Mouse (Mus musculus) kidney, adult 11 months (tissue): ENCODE measurements around the gene Psmg3.

Experiments used
- DNase-seq: peaks from one replicate; pipeline ENCODE4 v3.0.0; 2022

Gene Psmg3

GRCm38 (mm10) chr5:139813963-139814381, 12.7 kb downstream of the Psmg3 start:
- peak; percentile 96 for DNase-seq

GRCm38 (mm10) chr5:139813126-139813490, 13.6 kb downstream of the Psmg3 start:
- DNase-seq, result no peak

GRCm38 (mm10) chr5:139812398-139813125, 14.1 kb downstream of the Psmg3 start:
- DNase-seq, result no peak

- peak; percentile 74 for DNase-seq
Observed at GRCm38 (mm10) chr5:139811677-139812397, 14.8 kb downstream of the Psmg3 start.

GRCm38 (mm10) chr5:139809397-139809796, 17.3 kb downstream of the Psmg3 start:
- peak; percentile 10 for DNase-seq

GRCm38 (mm10) chr5:139805924-139806323, 20.8 kb downstream of the Psmg3 start:
- DNase-seq, result peak; percentile 5

GRCm38 (mm10) chr5:139804573-139805111, 22.0 kb downstream of the Psmg3 start:
- peak; percentile 6 for DNase-seq

- no peak for DNase-seq
Observed at GRCm38 (mm10) chr5:139804107-139804551, 22.6 kb downstream of the Psmg3 start.

GRCm38 (mm10) chr5:139803601-139804102, 23.0 kb downstream of the Psmg3 start:
- DNase-seq, result peak; percentile 90

- no peak for DNase-seq
Observed at GRCm38 (mm10) chr5:139803165-139803564, 23.5 kb downstream of the Psmg3 start.

GRCm38 (mm10) chr5:139801880-139802279, 24.8 kb downstream of the Psmg3 start:
- no peak for DNase-seq

GRCm38 (mm10) chr5:139801231-139801630, 25.5 kb downstream of the Psmg3 start:
- DNase-seq, result no peak

GRCm38 (mm10) chr5:139799801-139800590, 26.7 kb downstream of the Psmg3 start:
- DNase-seq, result peak; percentile 12

- DNase-seq, result peak; percentile 2
Observed at GRCm38 (mm10) chr5:139799041-139799440, 27.6 kb downstream of the Psmg3 start.

- DNase-seq, result peak; percentile 3
Observed at GRCm38 (mm10) chr5:139798168-139798900, 28.4 kb downstream of the Psmg3 start.

GRCm38 (mm10) chr5:139797473-139798167, 29.1 kb downstream of the Psmg3 start:
- peak; percentile 91 for DNase-seq

- peak; percentile 94 for DNase-seq
Observed at GRCm38 (mm10) chr5:139796900-139797299, 29.8 kb downstream of the Psmg3 start.

GRCm38 (mm10) chr5:139796001-139796620, 30.6 kb downstream of the Psmg3 start:
- DNase-seq, result no peak

GRCm38 (mm10) chr5:139794938-139795337, 31.7 kb downstream of the Psmg3 start:
- peak; percentile 47 for DNase-seq

- DNase-seq, result no peak
Observed at GRCm38 (mm10) chr5:139794137-139794536, 32.5 kb downstream of the Psmg3 start.
